Mouse (Mus musculus): ENCODE measurements around the gene Agap1.

The Agap1 gene

GRCm38 (mm10) chr1:89525825-89526224 lies 71.2 kb downstream of the Agap1 start:
- in situ Hi-C loops (cut with MboI; ENCODE audit: low pct_unique_long_range_greater_than_20kb in 1 of 2, low sequenced_read_pairs in 2 of 2, unreplicated experiment in 1 of 2), result no loop called here

- in situ Hi-C loops (cut with MboI; ENCODE audit: low pct_unique_long_range_greater_than_20kb in 1 of 2, low sequenced_read_pairs in 2 of 2, unreplicated experiment in 1 of 2), result no loop called here
Measured at GRCm38 (mm10) chr1:89528671-89529276, 74.2 kb downstream of the Agap1 start.

GRCm38 (mm10) chr1:89533702-89534101 lies 79.1 kb downstream of the Agap1 start:
- in situ Hi-C loops (cut with MboI; ENCODE audit: low pct_unique_long_range_greater_than_20kb in 1 of 2, low sequenced_read_pairs in 2 of 2, unreplicated experiment in 1 of 2), result no loop called here

- in situ Hi-C loops (cut with MboI; ENCODE audit: low pct_unique_long_range_greater_than_20kb in 1 of 2, low sequenced_read_pairs in 2 of 2, unreplicated experiment in 1 of 2), result no loop called here
Measured at GRCm38 (mm10) chr1:89535206-89535605, 80.6 kb downstream of the Agap1 start.

GRCm38 (mm10) chr1:89538163-89538946 lies 83.7 kb downstream of the Agap1 start:
- in situ Hi-C loops (cut with MboI; ENCODE audit: low pct_unique_long_range_greater_than_20kb in 1 of 2, low sequenced_read_pairs in 2 of 2, unreplicated experiment in 1 of 2), result no loop called here

- in situ Hi-C loops (cut with MboI; ENCODE audit: low pct_unique_long_range_greater_than_20kb in 1 of 2, low sequenced_read_pairs in 2 of 2, unreplicated experiment in 1 of 2), result no loop called here
Measured at GRCm38 (mm10) chr1:89539127-89539526, 84.5 kb downstream of the Agap1 start.

GRCm38 (mm10) chr1:89541151-89541550 lies 86.5 kb downstream of the Agap1 start:
- in situ Hi-C loops (cut with MboI; ENCODE audit: low pct_unique_long_range_greater_than_20kb in 1 of 2, low sequenced_read_pairs in 2 of 2, unreplicated experiment in 1 of 2), result no loop called here

GRCm38 (mm10) chr1:89542464-89542863 lies 87.9 kb downstream of the Agap1 start:
- in situ Hi-C loops (cut with MboI; ENCODE audit: low pct_unique_long_range_greater_than_20kb in 1 of 2, low sequenced_read_pairs in 2 of 2, unreplicated experiment in 1 of 2), result no loop called here

GRCm38 (mm10) chr1:89543312-89543711 lies 88.7 kb downstream of the Agap1 start:
- in situ Hi-C loops (cut with MboI; ENCODE audit: low pct_unique_long_range_greater_than_20kb in 1 of 2, low sequenced_read_pairs in 2 of 2, unreplicated experiment in 1 of 2), result no loop called here

GRCm38 (mm10) chr1:89544094-89544493 lies 89.5 kb downstream of the Agap1 start:
- in situ Hi-C loops (cut with MboI; ENCODE audit: low pct_unique_long_range_greater_than_20kb in 1 of 2, low sequenced_read_pairs in 2 of 2, unreplicated experiment in 1 of 2), result no loop called here

- in situ Hi-C loops (cut with MboI; ENCODE audit: low pct_unique_long_range_greater_than_20kb in 1 of 2, low sequenced_read_pairs in 2 of 2, unreplicated experiment in 1 of 2), result no loop called here
Measured at GRCm38 (mm10) chr1:89545099-89545498, 90.5 kb downstream of the Agap1 start.

- in situ Hi-C loops (cut with MboI; ENCODE audit: low pct_unique_long_range_greater_than_20kb in 1 of 2, low sequenced_read_pairs in 2 of 2, unreplicated experiment in 1 of 2), result no loop called here
Measured at GRCm38 (mm10) chr1:89547525-89548504, 93.2 kb downstream of the Agap1 start.

- in situ Hi-C loops (cut with MboI; ENCODE audit: low pct_unique_long_range_greater_than_20kb in 1 of 2, low sequenced_read_pairs in 2 of 2, unreplicated experiment in 1 of 2), result no loop called here
Measured at GRCm38 (mm10) chr1:89550061-89550869, 95.7 kb downstream of the Agap1 start.

- in situ Hi-C loops (cut with MboI; ENCODE audit: low pct_unique_long_range_greater_than_20kb in 1 of 2, low sequenced_read_pairs in 2 of 2, unreplicated experiment in 1 of 2), result no loop called here
Measured at GRCm38 (mm10) chr1:89552470-89552869, 97.9 kb downstream of the Agap1 start.

- in situ Hi-C loops (cut with MboI; ENCODE audit: low pct_unique_long_range_greater_than_20kb in 1 of 2, low sequenced_read_pairs in 2 of 2, unreplicated experiment in 1 of 2), result no loop called here
Measured at GRCm38 (mm10) chr1:89553791-89554190, 99.2 kb downstream of the Agap1 start.

GRCm38 (mm10) chr1:89554969-89555856 lies 100.6 kb downstream of the Agap1 start:
- in situ Hi-C loops (cut with MboI; ENCODE audit: low pct_unique_long_range_greater_than_20kb in 1 of 2, low sequenced_read_pairs in 2 of 2, unreplicated experiment in 1 of 2), result no loop called here

GRCm38 (mm10) chr1:89556006-89556405 lies 101.4 kb downstream of the Agap1 start:
- in situ Hi-C loops (cut with MboI; ENCODE audit: low pct_unique_long_range_greater_than_20kb in 1 of 2, low sequenced_read_pairs in 2 of 2, unreplicated experiment in 1 of 2), result no loop called here

All from mouse embryonic stem cell (cell line).